Mouse (Mus musculus): ENCODE measurements around the gene Abat. TPM values are rescaled to one million over a fixed set of nuclear protein-coding genes. Genes with fewer than 3 reads are reported as not detected.
"Not testable (repeated sequence)": the region's sequence is repeated elsewhere in the genome, so short reads cannot be mapped to it uniquely, and the experiment has no call there.

Gene Abat
- total RNA-seq, 2 experiments from 2014 or later = 41.8 TPM

DNA sequence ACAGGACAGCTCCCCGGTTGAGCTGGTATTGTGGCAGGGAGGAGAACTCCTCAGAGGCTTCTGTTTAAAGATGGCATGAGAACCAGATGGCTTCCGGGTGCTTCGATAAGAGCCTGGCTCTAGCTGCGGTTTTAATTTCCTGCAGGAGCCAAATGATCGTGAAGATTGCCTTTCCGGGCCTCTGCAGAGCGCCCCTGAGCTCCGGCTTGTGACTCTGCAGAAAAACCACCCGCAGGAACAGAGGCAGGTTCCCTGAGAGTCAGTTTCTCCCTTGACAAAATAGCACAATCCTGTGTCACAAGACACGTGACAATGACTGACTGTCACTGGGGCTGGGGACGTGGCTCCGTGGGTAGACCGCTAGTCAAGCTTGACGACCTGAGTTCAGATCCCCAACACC, 16.8 kb downstream of the Abat start:
- no peak for DNase-seq (ENCODE audit: low spot score in 2 of 2)

DNA sequence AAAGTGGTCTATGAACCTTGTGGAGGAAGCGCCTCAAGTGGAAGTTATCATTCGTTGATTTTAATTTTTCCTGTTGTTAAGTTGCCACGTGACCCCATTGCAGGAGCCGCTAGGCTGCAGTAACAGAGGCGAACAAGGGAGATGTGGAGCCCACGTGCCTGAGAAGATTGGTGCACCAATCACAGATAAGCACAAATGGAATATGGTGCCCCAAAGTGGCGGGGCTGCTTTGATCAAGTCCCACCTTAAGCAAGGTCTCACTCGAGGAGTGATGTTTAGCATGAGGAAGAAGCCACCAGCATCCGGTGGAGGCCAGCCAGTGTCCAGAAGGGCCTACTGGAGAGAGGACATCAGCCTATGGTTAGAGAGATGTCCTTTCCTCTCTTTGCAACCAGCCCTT, 19.2 kb downstream of the Abat start:
- DNase-seq (ENCODE audit: low spot score in 2 of 2) = no peak

DNA sequence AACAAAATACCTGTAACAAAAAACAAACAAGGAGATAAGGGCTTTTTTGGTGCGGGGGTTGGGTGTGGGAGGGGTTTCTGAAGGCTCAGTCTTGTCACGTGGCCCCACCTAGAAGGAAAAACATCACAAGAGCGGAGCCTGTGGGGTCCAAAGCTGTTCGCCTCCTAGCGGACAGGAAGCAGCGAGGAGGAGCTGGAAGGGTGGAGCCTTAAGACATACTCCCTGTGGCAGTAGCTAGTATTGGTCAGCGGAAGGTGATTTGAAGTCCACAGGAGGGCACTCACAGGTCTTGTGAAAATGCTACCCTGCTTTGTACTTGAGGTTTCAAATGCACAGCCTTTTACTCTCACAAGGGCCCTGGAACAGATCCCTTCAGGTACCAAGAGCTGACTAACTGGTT, 19.7 kb downstream of the Abat start:
- DNase-seq (ENCODE audit: low spot score in 2 of 2) = no peak

DNA sequence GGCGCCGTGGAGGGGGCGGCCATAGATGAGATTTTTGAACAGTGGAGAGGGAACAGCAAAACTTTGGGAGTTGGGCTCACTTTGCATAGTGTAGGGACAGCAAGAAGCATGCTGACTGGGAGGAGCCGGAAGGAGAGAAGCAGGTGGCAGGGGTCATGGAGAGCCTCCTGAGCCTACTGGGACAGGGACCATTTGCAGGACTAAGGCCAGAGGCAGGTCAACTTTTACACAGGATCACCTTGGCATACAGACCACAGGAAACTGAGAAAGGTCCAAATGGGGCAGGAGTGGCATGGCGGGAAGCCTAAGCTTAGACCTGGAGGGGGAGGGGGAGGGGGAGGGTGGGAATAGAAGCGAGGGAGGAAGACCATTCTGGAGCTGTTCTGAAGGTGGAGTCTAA, 20.2 kb downstream of the Abat start:
- DNase-seq (ENCODE audit: low spot score in 2 of 2) = no peak

DNA sequence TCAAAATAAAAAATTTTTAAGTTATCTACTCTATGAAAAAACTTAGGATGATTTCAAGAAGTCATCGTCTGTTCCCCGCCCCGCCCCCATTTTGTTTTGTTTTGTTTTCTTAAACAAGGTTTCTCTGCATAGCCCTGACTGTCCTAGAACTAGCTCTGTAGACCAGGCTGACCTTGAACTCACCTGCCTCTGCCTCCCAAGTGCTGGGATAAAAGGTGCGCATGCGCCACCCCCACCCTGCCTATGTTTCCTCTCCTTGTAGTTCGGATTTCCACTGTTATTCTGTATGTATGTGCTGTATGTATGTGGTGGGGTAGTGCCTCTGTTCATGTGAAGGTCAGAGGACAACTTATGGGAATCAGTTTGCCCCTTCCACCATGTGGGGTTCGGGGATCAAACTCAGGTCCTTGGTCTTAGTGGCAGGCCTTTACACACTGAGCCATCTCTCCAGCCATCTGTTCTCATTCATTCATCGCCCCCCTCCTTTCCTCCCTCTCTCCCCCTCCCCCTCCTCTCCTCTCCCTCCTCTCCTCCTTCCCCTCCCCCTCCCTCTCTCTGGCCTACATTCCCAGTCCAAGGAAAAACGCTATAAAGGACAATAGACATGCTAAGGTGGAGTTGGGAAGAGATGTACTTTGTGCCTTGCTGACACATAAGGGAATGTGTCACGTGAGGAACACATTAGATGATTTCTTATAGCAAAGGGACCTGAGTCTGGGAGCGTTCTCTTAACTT, 21.4 kb downstream of the Abat start:
- no peak for DNase-seq (ENCODE audit: low spot score in 2 of 2)

DNA sequence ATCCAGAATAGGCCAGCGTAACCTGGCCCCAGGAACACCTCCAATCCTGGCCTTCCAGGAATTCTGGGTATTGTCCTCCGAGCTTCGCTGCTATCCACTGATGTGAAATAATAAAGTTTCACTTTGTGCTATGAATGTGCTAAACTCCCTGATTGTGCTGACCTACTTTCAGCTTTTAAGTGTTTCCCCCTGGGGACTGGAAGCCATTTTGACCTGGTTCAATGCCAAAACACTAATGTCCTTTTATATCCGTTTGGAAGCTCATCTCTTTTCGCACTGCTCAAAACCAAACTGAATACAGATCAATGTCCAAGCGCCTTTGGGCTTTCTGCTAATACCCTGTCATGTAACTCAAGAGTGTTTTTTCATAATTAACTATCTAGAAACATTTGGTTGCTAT, 22.2 kb downstream of the Abat start:
- no peak for DNase-seq (ENCODE audit: low spot score in 2 of 2)

DNA sequence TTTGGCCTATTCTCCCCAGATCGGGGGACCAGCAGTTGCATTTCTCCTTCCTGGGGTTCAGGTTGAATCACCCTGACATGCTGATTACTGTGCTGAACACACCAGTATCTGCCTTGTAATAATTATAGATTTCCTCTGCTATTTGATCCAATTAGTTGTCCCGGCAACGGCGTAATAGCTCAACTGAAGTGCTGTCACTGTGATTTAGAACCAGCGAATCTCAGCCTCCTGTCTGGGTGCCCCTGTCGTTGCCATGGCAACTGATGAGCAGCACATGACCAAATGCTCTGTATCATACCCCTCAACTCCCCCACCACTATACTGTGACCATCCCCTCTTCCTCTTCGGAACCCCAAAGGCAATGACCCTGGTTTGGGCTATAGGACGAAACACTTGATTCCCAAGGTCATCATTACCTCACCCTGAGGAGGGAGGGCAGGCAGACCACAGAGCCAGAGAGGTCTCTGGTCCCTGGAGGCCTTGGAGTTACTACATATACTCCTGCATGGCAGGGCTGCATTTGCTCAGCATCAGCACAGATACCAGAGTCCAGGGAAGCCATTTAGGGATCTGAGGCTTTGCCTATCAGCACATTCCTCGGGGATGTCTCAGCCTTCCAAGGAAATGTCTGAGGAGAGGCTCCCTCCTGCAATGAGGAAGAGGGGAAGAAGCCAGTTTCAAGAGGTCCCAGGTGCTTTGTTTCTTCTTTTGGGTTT, 26.1 kb downstream of the Abat start:
- DNase-seq (ENCODE audit: low spot score in 2 of 2) = no peak

DNA sequence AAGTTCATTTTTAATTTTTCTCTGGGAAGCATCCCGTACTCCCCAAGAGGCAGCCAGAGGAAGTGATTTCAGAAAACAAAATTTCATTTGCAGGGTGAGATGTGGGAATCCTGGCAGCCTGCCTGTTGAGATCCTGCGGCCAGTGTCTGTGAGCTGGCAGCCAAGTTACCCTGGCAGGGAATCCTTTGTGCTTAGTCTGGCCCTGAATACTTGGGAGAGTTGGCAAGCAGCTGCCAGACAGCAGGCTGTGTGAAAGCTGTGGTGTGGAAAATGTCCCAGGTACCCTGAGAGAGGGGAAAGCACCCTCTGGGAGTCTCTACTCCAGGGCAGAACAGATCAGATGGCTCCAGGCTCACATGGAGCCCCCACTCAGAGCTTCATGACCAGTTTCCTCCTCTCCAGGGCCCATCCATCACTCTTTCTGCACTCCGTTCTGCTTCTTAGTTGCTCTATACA, 27.7 kb downstream of the Abat start:
- peak; percentile 26 to 54 for DNase-seq (ENCODE audit: low spot score in 2 of 2)

DNA sequence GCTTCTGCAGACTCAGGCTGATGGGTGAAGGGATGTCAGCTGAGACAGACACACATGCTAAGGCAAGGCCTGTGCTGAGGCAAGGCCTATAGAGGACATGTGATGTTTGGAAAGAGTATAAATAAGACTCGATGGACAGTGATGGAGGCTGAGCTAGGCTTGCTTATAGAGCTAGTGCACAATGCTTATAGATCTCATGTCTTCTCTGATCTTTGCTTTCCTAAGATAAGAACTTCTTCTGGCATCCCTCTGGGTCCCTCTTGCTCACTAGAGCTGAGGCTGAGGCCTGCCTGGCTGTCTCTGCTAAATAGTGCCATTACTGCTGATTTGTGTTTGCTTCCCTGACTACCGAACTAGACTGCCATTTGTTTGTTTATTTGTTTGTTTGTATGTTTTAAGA, 34.6 kb downstream of the Abat start:
- no peak for DNase-seq (ENCODE audit: low spot score in 2 of 2)

DNA sequence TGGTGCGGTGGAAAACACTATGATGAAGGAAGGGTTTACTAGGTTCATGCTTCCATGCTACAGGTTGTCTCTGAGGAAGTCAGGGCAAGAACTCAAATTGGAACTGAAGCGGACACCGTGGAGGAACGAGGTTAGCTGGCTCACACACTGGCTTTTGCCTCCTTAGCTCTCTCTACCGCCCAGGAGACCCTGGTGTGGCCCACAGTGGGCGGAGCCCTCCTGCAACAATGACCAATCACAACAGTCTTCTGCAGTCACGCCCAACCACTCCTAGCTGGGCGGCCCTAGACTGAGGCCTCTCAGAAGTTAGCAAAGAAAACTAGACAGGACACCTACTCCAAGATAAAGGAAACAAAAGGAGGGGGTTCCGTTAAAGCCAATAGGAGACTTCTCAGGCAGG, 36.3 kb downstream of the Abat start:
- DNase-seq (ENCODE audit: low spot score in 2 of 2) = no peak

DNA sequence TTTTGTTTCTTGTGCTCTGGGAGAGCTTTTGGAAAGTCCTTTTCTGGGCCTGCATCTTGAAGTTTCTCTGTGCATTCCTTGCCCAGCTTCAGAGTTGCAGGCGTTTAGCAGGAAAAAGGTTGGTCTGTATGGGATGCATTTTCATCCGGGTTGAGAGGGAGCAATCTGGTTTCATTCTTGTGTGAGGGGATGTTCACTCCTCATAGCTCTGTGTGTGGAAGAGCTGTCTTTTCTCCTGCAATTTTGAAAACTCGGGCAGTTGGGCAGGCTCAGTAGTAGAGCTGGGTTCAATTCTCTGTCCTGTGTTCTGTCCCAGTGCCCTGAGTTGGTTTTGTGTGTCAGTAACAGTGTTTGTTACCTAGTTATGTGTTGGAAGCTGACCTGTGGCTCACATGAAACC, 41.1 kb downstream of the Abat start:
- no peak for DNase-seq (ENCODE audit: low spot score in 2 of 2)

DNA sequence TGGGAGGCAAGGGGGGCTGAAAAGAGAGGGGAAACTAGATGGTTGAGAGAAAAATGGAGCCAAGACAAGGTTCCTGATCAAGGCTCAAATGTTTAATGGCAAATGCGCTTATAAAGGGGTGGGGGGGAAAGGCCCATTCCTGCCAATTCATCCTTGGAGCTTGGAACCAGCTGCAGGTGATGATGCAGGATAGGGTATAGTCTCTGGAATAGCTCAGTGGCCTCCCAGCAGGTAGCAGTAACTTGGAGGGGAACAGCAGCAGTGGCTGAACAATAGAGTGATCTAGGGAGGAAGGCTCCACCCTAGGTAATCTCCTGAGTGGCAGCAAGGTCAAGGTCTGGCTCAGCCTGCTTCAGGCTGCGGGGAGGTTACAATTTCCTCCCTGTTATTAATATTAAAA, 41.5 kb downstream of the Abat start:
- DNase-seq (ENCODE audit: low spot score in 2 of 2) = not testable (repeated sequence)

DNA sequence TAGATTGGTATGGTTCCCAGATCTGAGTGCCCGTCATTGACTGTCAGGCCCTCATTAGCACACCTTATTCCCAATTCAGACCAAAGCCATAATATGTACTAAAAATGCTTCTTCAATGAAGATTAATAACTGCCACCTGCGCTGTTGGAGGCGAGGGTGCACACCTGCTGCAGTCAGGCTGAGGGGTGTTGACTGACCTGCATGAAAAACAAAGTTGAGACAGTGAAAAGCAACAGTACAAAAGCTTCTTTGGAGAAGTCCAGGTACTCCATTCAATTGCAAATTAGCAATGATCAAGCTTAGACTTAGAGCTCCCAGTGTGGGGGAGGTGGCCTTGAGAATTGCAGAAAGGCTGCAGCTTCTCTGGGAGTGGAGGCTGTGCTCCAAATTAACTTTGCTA, 42.1 kb downstream of the Abat start:
- not testable (repeated sequence) for DNase-seq (ENCODE audit: low spot score in 2 of 2)

DNA sequence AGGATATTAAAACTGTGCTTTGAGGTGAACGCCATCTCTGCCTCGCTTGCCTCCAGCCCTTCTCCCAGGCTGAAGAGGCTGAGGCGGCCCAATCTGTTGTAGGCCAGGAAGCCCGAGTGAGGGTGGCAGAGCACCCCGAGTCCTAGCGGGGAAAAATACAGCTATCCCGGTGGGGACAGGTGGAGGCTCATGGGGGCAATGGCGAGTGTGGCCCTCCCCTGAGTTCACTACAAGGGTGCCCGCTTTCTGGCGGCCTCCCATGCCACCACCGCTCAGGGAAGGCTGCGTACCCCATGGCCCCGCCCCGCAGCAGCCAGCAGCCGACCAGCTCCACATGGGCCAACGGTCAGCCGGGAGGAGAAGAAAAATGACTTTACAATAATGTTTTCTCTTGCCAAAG, 46.9 kb downstream of the Abat start:
- no peak for DNase-seq (ENCODE audit: low spot score in 2 of 2)

DNA sequence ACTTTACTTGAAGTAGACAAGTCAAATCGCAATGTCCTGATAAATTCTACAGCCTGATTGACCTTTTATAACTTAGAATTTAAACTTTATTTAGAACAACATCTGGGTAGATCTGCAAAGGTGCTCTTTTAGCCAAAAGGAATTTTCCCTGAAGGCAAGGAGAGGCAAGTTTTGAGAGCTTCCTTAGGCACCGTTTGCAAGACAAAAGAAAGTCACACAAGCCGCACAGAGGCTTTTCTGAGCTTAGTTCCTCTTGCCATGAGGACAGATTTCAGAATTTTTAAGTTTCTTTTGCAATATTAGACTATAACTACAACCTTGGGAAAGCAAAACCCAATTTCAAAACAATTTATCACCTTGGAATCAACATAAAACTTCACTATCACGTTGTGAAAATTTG, 47.9 kb downstream of the Abat start:
- not testable (repeated sequence) for DNase-seq (ENCODE audit: low spot score in 2 of 2)

DNA sequence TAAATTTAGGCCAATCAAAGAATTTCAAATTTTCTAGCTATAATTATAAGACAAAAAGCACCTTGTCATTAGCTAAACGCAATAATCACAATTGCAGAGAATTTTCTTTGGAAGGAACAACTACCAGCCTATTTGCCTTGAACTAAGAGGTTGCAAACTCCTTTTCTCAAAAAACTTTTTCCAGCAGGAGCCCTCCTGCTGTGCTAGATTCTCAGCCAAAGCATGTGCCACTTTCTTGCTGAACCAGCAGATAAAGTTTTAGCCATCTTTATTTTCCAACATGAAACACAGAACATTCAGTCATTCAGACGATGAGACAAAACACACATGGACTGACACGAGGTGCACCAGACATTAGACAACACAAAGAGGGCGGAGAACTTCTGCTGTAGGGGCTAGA, 48.6 kb downstream of the Abat start:
- DNase-seq (ENCODE audit: low spot score in 2 of 2) = not testable (repeated sequence)

DNA sequence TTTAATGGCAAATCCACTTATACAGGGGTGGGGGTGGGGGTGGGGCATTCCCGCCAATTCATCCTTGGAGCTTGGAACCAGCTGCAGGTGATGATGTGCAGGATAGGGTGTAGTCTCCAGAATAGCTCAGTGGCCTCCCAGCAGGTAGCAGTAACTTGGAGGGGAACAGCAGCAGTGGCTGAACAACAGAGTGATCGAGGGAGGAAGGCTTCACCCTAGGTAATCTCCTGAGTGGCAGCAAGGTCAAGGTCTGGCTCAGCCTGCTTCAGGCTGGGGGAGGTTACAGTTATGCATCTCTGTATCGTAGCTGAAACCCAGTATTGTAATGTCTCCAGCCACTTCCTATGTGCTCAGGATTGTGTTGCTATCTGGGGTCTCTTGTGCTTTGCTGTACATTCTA, 49.6 kb downstream of the Abat start:
- not testable (repeated sequence) for DNase-seq (ENCODE audit: low spot score in 2 of 2)

DNA sequence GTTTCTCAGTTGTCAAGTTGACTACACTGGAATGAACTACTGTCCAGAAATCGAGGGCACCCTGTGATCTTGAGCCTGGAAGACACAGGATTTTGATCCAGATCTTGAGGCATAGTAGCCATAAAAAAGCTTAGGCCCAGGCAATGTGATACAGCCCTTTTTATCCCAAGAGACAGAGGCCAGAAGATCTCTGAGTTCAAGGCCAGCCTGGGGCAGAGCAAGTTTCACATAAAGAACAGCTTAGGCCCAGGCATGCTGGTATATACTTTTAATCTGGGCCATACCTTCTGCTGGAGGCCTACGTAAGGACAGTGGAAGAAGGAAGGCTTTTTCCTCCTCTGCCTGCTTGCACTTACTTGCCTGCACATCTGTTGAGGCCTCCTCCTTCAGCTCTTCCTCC, 51.6 kb downstream of the Abat start:
- no peak for DNase-seq (ENCODE audit: low spot score in 2 of 2)

DNA sequence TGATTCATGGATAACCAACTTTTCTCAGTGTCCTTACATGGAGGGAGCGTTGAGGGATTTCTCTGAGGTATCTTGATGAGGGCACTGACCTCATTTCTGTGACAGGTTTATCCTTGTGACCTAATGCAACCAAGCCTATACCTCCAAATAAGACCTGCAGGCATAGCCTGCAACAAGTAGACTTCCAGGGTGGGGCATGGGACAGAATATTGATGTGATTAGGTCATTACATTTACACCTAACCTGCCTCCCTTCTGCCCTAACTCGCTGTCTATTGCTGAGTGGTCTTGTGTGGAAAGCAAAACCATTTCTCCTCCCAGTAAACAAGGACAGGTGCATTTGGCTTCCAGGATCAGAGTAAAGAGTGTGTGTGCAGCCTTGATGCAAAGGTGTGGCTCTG, 52.3 kb downstream of the Abat start:
- no peak for DNase-seq (ENCODE audit: low spot score in 2 of 2)

DNA sequence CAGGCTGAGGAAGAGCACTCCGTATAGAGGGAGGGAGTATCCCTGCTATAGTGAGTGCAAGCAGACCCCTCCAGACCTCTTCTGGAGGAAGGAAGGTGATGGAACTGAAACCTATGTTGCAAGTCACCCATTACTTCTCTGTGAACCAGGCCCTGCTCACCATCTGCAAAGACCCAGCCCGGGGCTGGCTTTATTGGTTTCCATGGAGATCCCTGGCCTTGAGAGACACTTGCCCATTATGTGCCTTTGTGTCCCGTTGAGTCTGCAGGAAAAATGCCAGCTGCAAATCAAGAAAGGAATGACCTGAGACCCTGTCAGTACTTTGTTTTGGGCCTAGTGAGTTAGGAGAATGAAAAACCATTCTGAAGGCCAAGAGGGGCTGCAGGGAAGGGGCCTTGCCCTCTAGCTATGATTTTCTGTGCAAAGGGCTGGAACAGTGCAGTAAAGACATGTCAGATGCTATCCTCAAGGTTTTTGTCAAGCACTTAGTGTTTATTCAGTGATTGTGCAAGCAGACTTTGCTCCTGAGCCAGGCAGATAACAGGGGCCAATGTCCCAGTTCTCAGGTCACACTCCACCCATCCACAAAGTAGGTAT, 53.0 kb downstream of the Abat start:
- DNase-seq (ENCODE audit: low spot score in 2 of 2) = no peak

DNA sequence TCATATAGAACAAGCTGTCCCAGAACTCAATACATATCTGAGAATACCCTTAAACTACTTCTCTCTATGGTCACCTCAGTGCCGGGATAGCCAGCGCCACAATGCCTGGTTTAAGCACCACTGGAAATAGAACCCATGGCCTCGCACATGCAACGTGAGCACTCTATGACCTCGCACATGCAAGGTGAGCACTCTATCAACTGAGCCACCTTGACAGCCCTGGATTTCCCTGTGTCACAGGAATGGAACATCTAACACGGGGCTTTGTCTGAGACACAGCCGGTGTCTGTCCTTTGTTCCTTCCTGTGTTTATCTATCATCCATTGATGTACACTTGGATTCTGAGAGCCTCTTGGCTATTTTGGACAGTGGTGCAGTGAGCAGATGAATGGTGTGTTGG, 55.7 kb downstream of the Abat start:
- no peak for DNase-seq (ENCODE audit: low spot score in 2 of 2)

DNA sequence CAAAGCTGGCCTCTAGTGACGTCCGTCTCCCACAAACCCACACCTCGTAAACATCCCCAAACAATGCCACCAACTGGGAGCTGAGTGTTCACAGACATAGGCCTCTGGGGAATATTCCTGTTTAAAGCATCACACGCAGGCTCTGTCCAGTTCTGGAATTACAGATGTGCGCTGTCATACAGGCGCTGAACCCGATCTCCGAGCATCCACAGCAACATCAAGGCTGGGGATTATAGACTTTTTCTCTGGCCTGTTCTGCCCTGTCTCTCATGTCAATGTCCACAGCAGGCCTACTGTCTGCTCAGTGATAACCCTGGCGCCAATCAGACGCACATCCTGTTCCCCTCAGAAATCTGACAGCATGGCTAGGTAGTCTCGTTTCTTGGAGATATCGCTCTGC, 57.1 kb downstream of the Abat start:
- DNase-seq (ENCODE audit: low spot score in 2 of 2) = no peak

All from adrenal gland, postnatal 4 days (tissue).